Mouse (Mus musculus) brown adipose tissue, adult 24 weeks (tissue): ENCODE results near the gene Tceal6. TPM values are rescaled to one million over a fixed set of nuclear protein-coding genes. Genes with fewer than 3 reads are reported as not detected.
"Not testable (repeated sequence)": the region's sequence is repeated elsewhere in the genome, so short reads cannot be mapped to it uniquely, and the experiment has no call there.

Source experiments
- H3K27ac ChIP-seq: fragments of 200-500 bp; replicated peaks from 2 replicates; pipeline ENCODE4 v1.5.1; 2012; ENCODE audit warnings: low read depth, mild to moderate bottlenecking, low read length
- H3K4me1 ChIP-seq: fragments of 200-500 bp; 2 replicates; pipeline ENCODE4 v1.6.1; 2012; ENCODE audit warnings: low read length, mixed read lengths; ENCODE audit not compliant: control insufficient read depth, insufficient read depth, insufficient read length
- H3K4me3 ChIP-seq: fragments of 200-500 bp; 2 replicates; pipeline ENCODE4 v1.5.1; 2012; ENCODE audit warnings: low read depth, mild to moderate bottlenecking, low read length, moderate library complexity; ENCODE audit not compliant: insufficient read depth
- polyA plus RNA-seq: library from polyadenylated mRNA; stranded (reverse); fragments of >200 nt; gene quantifications from 2 replicates; pipeline ENCODE4 v1.2.4, GENCODE M21; 2012; ENCODE audit not compliant: missing spikeins, insufficient read depth, insufficient read length

Tceal6 gene
- polyA plus RNA-seq: not detected in 2 replicates

DNA sequence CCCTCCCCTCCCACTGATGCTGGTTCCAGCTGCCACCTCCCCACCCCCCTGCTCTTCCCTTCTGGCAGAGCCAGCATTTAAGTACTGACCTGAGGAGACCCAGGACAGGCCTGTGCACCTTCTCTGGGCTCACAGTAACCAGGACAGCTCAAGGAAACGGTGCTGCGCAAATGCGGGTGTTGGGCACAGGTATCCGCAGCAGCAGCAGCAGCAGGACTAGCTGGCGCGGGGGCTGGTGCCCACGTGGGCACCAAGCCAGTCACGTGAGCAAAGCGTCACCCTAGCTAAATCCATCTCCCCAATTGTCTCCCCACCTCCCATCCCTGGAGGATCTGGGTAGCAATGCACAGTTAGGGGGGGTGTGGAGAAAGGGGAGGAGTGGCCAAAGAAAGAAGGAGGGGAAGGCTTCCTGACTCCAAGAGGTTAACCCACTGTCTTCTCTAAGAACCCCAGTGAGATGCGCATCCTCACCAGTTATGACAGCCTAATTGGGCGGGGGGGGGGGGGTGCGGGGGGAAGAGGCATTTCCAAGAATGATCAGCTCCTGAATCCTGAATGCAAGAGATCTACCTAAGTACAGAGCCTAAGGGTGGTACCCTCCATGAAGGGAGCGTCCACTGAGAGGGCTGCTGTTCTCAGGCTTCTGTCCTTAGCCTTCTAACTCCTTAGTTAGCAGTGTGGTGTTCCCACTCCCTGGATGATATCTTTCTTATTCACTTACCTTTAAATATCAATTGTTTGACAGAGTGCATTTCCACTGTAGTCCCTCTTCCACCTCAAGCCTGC lies at the start of gene Tceal6:
Gene Tceal6, minus strand, starts transcription at position 252 of the 786 bp plus-strand sequence.
- H3K4me3 ChIP-seq: no peak within 1 kb of the TSS
- no peaks in the 10 kb centered on the region for H3K4me1 ChIP-seq
- no peak within 1 kb of the TSS for H3K27ac ChIP-seq

DNA sequence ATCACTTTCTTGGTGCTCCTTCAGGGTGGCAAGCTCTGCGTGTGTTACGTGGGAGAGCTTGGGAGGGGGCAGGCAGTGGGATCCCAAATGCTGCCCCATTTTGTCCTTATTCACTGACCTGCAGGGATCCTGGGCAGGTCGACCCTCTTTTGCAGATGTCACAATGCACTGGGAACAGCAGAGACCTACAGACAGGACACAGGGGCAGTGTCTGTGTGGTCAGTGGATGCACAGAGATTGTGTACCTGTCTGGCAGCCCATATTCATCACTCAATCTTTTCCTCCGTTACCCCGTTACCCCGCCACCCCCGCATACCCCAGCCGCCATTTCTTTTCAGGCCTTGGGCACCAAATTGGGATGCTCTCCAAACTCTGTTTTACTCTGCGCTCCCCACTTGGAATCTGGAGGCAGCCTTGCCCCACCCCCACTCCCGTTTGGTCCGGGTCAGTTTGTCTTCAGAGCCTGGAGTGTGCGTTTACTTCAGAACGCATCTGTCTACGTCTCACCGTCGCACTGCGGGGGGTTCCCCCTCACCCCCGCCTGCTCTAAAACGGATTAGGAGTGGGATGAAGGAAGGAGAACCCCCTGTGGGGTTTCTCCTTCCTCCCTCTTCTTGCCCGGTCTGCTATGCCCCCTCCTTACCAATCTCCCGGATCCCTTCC lies 583 bp downstream of the Tceal6 start:
- not testable (repeated sequence) for H3K27ac ChIP-seq, H3K4me3 ChIP-seq, H3K4me1 ChIP-seq

DNA sequence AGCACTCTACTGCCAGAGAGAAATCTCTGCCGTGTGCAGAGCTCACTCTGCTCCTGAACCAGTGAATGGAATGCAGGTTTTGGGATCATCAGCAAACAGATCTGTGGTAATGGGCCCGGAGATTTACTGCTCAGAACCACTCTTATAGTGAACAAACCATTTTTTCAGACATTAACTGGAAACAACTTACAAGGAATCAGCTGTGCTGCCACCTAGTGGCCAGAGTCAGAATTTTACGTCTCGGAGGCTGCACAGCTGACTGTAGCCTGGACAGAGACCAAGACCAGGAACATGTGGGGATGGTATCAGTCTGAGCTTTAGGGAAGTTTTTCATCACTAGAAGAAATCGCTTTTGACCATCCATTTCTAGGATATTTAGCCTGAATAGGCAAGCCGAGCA lies 20.6 kb downstream of the Tceal6 start:
- not testable (repeated sequence) for H3K4me1 ChIP-seq, H3K27ac ChIP-seq, H3K4me3 ChIP-seq

DNA sequence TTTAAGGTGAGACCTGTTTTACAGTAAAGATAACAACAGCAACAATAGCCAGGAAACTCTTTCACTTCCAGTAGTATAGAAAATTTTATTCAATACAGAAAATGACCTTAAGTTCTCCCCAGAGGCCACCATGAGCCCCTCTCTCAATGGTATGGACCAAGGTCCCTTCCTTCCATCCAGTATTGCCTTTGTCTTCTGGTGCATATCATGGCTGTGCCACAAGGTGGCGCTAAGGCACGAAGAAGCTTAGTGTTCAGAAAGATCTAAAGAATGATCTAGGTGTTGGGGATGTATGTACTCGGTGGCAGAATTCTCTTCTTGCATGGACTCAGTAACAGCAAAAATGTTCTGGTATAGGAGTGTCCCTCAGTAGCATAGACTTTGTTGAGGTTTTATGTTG lies 21.8 kb downstream of the Tceal6 start:
- not testable (repeated sequence) for H3K4me1 ChIP-seq, H3K4me3 ChIP-seq, H3K27ac ChIP-seq

DNA sequence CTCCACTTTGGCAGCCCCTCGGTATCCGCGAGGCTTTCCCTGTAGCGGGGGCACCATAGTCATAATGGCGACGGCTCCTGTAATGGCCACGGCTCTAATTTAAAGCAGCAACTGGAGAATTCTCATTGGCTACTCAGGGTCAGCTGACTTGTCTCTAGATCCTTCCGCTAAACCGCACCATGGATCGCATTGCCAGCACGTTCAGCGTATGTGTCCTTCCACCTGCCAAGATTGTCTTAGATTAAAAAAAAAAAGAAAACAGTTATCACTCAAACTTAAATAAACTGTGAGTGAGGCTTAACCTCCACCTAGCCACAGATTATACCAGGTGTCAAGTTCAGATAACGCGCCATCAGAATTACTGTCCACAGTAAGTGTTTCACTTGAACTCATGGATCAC lies 33.0 kb downstream of the Tceal6 start, which contains the start of gene Gm15023:
Gene Gm15023, minus strand, starts transcription at position 101 of the 400 bp plus-strand sequence.
- not testable (repeated sequence) for H3K27ac ChIP-seq, H3K4me3 ChIP-seq, H3K4me1 ChIP-seq

Other genes starting within 250 kb of the Tceal6 start
- gene Nxf2, start 245.9 kb downstream of the Tceal6 start, polyA plus RNA-seq: not detected in 2 replicates
- gene Zmat1, start 201.5 kb downstream of the Tceal6 start, polyA plus RNA-seq: 3.3 and 5.8 TPM in 2 replicates
- gene Gm15023, start 33.1 kb downstream of the Tceal6 start, polyA plus RNA-seq: not detected in 2 replicates
- gene Pramel3, start 91.6 kb upstream of the Tceal6 start, polyA plus RNA-seq: not detected in 2 replicates
- gene Gm5128, start 162.6 kb upstream of the Tceal6 start, polyA plus RNA-seq: not detected in 2 replicates
- gene Gm7903, start 223.1 kb upstream of the Tceal6 start, polyA plus RNA-seq: not detected in 2 replicates